Mouse (Mus musculus) cerebellum, adult 8-10 months (tissue): ENCODE results near the gene Gm20823.
"Not testable (repeated sequence)": the region's sequence is repeated elsewhere in the genome, so short reads cannot be mapped to it uniquely, and the experiment has no call there.

Experiments used
- DNase-seq: peaks from one replicate; pipeline ENCODE4 v3.0.0; 2022

Gene Gm20823

GRCm38 (mm10) chrY:62464745-62465144, at the start of gene Gm20823:
Gene Gm20823 (minus strand): TSS chrY:62464845.
- DNase-seq: not testable (repeated sequence)
